Mouse (Mus musculus) adrenal gland (tissue): ENCODE measurements around the gene Polr3b.

Experiments
- intact Hi-C: fragments of 180-260 bp; cut with DNase I; formaldehyde crosslinking; loops from one replicate; pipeline ENCODE4 v1.15.1; 2025

Gene Polr3b

DNA sequence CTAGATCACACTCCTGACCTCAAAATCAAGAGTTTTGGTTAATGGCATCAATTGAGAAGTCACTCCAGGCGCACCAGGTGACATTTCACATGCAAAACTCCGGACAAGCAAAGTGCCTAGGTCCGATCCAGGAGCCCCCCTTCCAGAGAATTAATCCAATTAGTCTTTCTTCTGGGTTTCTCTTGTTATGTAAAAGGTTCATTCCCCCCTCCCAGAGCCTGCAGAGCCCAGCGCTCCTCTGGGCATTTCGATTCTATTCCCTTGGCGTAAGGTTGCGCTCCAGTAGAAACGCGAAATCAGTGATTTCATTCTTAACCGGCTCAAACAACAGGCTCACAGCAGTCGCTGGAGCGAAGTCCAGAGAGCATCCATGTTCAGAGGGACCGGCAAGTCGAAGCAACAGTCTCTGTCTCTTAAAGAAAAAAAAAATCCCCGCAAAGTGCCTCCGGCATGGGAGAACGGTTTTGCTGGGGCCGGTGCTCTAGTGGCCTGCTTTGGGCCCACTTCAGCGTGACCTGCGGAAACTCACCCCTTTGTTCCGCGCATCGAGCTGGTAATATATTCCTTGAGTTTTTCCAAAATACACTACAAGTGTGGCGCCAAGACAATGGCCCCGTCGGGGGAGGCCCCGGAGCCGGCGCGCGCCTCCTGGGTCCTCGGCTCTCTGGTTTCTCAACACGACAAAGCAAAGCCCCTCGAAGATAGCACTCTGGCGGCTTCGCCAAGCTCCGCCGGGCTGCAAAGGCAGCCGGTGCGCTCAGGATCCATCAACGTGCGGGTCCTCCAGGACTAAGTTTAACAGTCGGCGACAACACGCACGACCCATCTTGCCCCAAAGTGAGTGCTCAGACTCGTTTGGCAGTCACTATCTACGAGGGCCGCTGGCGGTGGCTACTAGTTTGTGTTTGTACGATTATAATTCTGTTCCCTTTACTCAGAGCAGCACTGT, 136.7 kb downstream of the Polr3b start:
- intact Hi-C loops, result no loop called here

GRCm38 (mm10) chr10:84759511-84760117, 137.5 kb downstream of the Polr3b start:
- intact Hi-C loops, result no loop called here

DNA sequence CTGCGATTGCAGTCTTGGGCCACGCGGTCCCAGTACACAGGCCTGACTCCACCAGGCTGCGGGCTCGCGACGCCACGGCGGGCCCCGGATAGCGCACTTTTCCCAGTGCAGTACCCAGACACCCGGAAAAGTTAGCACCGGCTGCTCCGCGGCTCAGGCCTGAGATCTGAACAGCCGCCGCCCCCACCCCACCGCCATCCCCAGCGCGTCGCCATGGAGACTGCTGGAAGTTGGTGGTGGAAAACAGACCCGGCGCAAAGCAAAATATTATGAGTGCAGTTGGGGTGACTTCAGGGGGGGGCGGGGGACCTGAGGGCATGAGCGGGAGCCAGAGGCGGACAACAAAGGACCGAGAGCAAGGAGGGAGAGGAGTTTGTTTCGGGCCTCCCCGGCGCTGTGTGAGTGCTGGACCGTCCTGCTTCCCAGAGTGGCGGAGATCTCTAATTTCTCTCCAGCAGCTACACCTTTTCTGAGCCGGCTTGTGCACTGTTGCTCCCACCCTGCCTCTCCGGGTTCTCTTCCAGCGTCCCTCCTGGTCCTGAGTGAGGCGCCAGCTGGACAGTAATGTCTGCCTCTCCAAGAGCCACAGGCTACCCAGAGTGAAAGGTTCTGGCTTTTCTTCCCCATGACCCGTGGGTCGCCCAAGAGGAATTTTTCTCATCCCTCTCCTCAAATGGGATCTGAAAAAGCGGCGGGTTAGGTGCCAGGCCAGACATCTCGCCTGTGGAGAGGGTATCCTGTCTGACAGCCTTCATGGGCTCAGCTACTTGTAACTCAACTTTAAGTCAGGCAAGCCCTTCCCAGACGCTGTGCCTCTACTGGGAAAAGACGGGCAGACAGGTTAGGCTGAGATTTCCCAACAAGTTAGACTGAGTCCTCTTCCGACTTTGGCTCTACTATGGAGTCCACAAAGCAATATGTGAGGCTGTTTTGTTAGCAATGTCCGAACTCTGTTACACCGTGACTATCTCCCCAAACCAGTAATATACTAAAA, 138.3 kb downstream of the Polr3b start:
- intact Hi-C loops, result no loop called here

- intact Hi-C loops, result no loop called here
Measured at GRCm38 (mm10) chr10:84768766-84769165, 146.7 kb downstream of the Polr3b start.

DNA sequence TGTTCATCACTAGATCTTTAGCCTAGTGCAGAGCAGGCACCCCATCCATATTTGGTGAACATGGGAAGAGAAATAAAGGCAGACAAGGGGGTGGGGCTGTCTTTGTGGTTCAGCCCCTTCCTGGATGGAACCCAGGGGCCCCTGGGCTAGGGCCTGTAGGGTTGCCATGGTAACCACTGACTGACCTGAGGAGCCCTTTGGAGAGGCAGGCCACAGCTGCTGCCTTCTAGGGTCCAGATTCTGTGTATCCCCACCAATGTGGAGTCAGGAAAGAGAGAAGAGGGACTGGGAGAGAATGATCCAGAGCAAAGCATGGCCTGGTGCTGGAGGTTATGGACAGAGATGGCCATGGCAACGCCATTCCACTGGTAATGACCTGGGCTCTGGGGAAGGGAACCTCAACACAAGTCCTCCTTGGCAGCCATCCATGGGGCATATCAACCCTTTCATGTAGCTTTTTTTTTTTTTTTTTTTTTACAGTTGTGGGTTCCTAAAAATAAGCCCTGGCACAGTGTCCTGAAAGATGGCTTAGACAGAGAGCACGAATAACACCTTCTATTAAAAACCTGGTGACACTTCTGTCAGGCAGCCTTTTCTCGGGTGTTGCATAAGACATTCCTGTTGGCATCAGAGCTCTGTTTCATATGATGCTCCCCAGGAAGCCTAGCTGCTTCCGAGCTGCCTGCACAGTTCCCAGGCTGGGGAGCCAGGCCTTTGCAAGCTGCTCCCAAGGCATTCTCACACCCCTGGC, 150.5 kb downstream of the Polr3b start:
- intact Hi-C loops, result no loop called here

DNA sequence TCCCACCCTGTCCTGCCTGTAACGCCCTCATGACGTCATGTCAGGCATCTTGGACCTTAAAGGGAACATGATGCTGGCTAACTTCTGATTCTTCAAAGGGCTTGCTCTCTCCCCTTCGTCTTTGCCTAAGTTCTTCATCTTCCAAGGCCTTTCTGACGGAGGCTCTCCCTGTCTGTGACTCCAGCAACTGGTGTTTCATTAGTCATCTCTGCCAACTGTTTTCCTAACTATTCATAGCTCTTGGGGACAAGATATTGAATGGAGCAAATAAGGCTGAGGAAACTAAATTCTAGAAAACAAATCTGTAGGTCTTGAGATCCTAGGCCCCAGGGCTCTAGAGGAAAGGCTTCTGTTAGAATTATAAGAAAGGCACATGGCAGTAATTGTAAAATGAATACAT, 151.8 kb downstream of the Polr3b start:
- intact Hi-C loops, result no loop called here

DNA sequence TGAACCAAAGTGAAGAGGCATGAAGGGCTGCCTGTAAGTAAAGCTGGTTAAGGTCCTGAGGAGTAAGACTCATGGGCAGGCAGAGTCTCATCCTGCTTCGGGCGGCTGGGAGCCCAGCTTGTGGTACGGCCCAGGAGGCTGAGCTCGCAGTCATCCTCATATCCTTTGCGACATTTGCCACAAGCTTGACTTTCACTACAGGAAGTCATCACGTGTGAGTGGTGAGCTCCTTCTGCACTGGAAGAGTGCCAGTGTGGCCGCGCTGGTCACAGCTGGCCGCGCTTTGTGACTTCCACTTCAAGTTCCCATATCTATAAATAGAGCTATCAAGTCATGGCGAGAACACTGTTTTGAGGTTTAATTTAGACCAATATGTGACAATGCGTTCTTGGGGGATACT, 152.5 kb downstream of the Polr3b start:
- intact Hi-C loops, result no loop called here
